Mouse (Mus musculus) heart, postnatal 0 days (tissue): ENCODE measurements at regions not wholly inside any gene's neighbourhood (a gene's known extent, or its start where the extent isn't known, plus 50 kb on each side); places are given as distances from the start of the nearest gene placed in this dataset.

Experiments
- ATAC-seq: fragments of 200-750 bp; cut with Nextera tagmentation; 2 replicates; pipeline ENCODE4 v1.8.0; 2017; ENCODE audit warnings: low read depth, moderate number of reproducible peaks, moderate library complexity; ENCODE audit not compliant: insufficient read depth
- DNase-seq: peaks from one replicate; pipeline ENCODE4 v3.0.0-alpha.2; 2016; ENCODE audit warnings: low spot score
- H3K27ac ChIP-seq: fragments of 300-500 bp; sonication (generic); 2 replicates; pipeline ENCODE4 v1.5.1; 2014; ENCODE audit warnings: low read depth, mild to moderate bottlenecking
- H3K27me3 ChIP-seq: fragments of 300-500 bp; sonication (generic); 2 replicates; pipeline ENCODE4 v1.6.1; 2014; ENCODE audit warnings: low read length, mixed read lengths; ENCODE audit not compliant: control insufficient read depth, insufficient read depth
- H3K36me3 ChIP-seq: fragments of 300-500 bp; sonication (generic); replicated peaks from 2 replicates; pipeline ENCODE4 v1.6.1; 2014; ENCODE audit warnings: low read length, mixed read lengths; ENCODE audit not compliant: control insufficient read depth, insufficient read depth
- H3K4me1 ChIP-seq: fragments of 300-500 bp; sonication (generic); 2 replicates; pipeline ENCODE4 v1.6.1; 2014; ENCODE audit warnings: antibody characterized with exemption; ENCODE audit not compliant: control insufficient read depth, insufficient read depth
- H3K4me2 ChIP-seq: fragments of 300-500 bp; sonication (generic); 2 replicates; pipeline ENCODE4 v1.6.1; 2014; ENCODE audit warnings: low read depth, mild to moderate bottlenecking, low read length, moderate library complexity
- H3K4me3 ChIP-seq: fragments of 300-500 bp; sonication (generic); 2 replicates; pipeline ENCODE4 v1.5.1; 2014; ENCODE audit warnings: low read depth, low read length
- H3K9ac ChIP-seq: fragments of 300-500 bp; sonication (generic); replicated peaks from 2 replicates; pipeline ENCODE4 v1.6.1; 2014; ENCODE audit warnings: low read depth, low read length, mixed read lengths
- H3K9me3 ChIP-seq: fragments of 300-500 bp; sonication (generic); replicated peaks from 2 replicates; pipeline ENCODE4 v1.6.1; 2016; ENCODE audit warnings: low read length; ENCODE audit not compliant: control insufficient read depth
- CTCF ChIP-seq: IDR thresholded peaks from 2 replicates; pipeline ENCODE4 v1.5.1; 2016; ENCODE audit warnings: antibody characterized with exemption, control low read depth, low read depth
- EP300 ChIP-seq: IDR thresholded peaks from 2 replicates; pipeline ENCODE4 v1.6.1; 2016; ENCODE audit warnings: antibody characterized with exemption, low read depth
- WGBS: fragments of 180-500 bp; shearing (Covaris S2); extraction: QIAGEN DNeasy Blood & Tissue Kit; methylation state at CpG from one replicate; pipeline ENCODE4 v1.1.7; 2014; 5-methylcytosine and 5-hydroxymethylcytosine counted together

DNA sequence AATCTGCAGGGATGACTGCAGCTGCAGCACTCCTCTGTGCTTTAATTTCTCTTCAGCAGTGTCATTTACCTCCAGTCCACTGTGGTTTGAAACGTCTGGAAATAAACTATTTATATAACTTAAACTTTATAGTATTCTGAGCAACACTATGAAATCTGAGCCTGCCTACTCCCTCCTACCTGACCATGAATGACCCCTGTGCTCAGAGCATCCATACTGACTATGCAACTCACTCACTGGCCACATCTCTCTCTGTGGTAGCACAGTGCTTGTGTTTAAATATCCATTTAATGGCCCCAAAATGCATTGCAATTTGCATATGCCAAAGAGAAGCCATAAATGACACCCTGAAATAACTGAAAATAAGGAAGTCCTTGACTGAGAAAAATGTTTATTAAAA lies 154.5 kb upstream of the Clec14a start:
- 29% methylated on average over 1 of the region's 1 CpGs for WGBS
- DNase-seq (no peak), ATAC-seq (no peak)
- no peaks in the 10 kb centered on the region for H3K9me3 ChIP-seq
- no peak for TF ChIP-seq CTCF
- TF ChIP-seq EP300, result no peak
- no peak overlapping the region for H3K4me3 ChIP-seq
- H3K9ac ChIP-seq, result no peak overlapping the region
- H3K36me3 ChIP-seq, result no peaks in the 10 kb centered on the region
- H3K27me3 ChIP-seq, result no peaks in the 10 kb centered on the region
- H3K4me1 ChIP-seq, result no peaks in the 10 kb centered on the region
- H3K4me2 ChIP-seq, result no peak overlapping the region
- no peak overlapping the region for H3K27ac ChIP-seq

DNA sequence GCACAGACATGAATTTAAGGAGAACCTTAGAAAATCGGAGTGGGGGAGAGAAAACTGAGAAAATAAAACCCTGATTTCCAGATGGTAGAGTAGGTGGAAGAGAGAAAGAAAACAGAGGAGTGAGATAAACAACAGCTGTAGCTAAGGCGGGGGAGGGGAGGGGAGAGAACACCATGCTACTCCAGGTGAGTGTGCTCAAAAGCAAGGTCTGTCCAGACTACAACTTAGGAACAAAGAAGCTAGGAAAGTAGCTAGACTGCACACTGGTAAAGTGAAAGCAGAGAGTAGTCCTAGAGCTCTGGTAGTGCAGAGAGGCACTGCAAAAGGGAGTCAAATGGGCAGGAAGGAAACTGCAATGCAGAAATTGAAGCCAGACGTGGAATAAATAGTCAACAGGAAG lies 132.8 kb upstream of the Clec14a start:
- Histone ChIP-seq H3K9ac (no peak overlapping the region), H3K27ac (no peak overlapping the region), H3K36me3 (no peaks in the 10 kb centered on the region), H3K4me2 (no peak overlapping the region), H3K9me3 (no peaks in the 10 kb centered on the region), H3K4me3 (no peak overlapping the region), H3K27me3 (no peaks in the 10 kb centered on the region), H3K4me1 (no peaks in the 10 kb centered on the region)
- no peak for DNase-seq
- TF ChIP-seq EP300 (no peak), CTCF (no peak)
- WGBS, result 40% methylated on average over 3 of the region's 3 CpGs
- ATAC-seq, result no peak

DNA sequence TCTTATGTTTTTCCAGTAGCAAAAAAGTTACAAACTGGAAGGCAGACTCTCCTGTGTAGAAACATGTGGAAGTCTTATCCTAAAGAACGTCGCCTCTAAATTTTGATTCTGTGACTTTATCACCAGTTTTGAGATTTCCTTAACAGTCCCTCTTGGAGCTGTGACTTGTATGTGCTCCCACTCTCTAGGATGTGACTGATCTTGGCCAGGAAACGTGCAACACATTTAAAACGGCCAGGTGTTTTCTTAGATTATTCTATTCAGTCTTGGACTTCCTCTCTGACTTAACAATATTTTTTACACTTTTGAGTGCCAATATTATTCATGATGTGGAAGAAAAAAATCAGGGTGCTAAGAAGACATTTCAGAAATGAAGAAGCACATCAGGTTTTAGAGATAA lies 91.2 kb upstream of the Clec14a start:
- no peaks in the 10 kb centered on the region for H3K4me1 ChIP-seq
- no peak overlapping the region for H3K27ac ChIP-seq
- no peak overlapping the region for H3K4me2 ChIP-seq
- H3K27me3 ChIP-seq, result no peaks in the 10 kb centered on the region
- no peak for TF ChIP-seq EP300
- no peak for TF ChIP-seq CTCF
- no peak overlapping the region for H3K9ac ChIP-seq
- ATAC-seq (no peak), DNase-seq (no peak)
- no peak overlapping the region for H3K4me3 ChIP-seq
- H3K9me3 ChIP-seq, result no peaks in the 10 kb centered on the region
- no peaks in the 10 kb centered on the region for H3K36me3 ChIP-seq
- 45% methylated on average over 4 of the region's 4 CpGs for WGBS

DNA sequence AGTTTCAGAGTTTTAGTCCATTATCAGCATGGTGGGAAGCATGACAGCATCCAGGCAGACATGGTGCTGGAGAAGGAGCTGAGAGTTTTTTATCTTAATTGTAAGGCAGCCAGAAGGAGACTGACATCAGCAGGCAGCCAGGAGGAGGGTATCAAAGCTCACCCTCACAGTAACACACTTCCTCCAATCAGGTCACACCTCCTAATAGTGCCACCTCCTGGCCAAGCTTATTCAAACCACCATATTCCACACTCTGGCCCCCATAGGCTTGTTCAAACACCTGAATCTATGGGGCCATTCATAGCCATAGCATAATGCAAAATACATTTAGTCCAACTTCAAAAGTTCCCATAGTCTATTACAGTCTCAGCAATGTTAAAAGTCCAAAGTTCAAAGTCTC lies 65.1 kb upstream of the Clec14a start:
- no peaks in the 10 kb centered on the region for H3K27me3 ChIP-seq
- DNase-seq (no peak), ATAC-seq (no peak)
- no peak overlapping the region for H3K27ac ChIP-seq
- H3K4me2 ChIP-seq, result no peak overlapping the region
- TF ChIP-seq EP300 (no peak), CTCF (0 out of 2 replicates have a peak, but pooled peaks have one; percentile 3)
- no peaks in the 10 kb centered on the region for H3K4me1 ChIP-seq
- no peaks in the 10 kb centered on the region for H3K9me3 ChIP-seq
- no peak overlapping the region for H3K9ac ChIP-seq
- no peaks in the 10 kb centered on the region for H3K36me3 ChIP-seq
- H3K4me3 ChIP-seq, result no peak overlapping the region

DNA sequence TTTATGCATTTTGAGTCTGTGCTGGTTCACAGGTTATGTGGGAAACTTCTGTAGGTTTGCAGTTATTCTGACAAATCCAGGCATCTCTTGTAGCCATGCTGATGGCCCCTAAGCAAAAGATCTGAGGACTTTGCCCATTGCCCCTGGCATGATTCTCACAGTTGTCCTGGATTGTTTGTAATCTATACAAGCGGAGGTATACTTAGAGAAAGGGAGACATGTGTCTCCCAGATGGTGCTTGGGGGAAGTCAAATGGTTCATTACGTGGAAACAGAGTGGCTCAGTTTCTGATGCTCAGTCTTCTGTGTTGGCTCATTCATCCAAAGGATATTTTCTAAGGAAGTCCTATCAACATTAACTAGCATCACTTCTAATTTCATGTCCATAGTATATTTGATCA lies 60.8 kb upstream of the Clec14a start:
- no peak for DNase-seq
- no peak overlapping the region for H3K27ac ChIP-seq
- no peaks in the 10 kb centered on the region for H3K4me1 ChIP-seq
- H3K9me3 ChIP-seq, result no peaks in the 10 kb centered on the region
- H3K4me2 ChIP-seq, result no peak overlapping the region
- no peak for ATAC-seq
- no peak overlapping the region for H3K9ac ChIP-seq
- no peak overlapping the region for H3K4me3 ChIP-seq
- 72% methylated on average over 2 of the region's 2 CpGs for WGBS
- no peak for TF ChIP-seq EP300
- TF ChIP-seq CTCF, result no peak
- H3K36me3 ChIP-seq, result no peaks in the 10 kb centered on the region
- H3K27me3 ChIP-seq, result no peaks in the 10 kb centered on the region

DNA sequence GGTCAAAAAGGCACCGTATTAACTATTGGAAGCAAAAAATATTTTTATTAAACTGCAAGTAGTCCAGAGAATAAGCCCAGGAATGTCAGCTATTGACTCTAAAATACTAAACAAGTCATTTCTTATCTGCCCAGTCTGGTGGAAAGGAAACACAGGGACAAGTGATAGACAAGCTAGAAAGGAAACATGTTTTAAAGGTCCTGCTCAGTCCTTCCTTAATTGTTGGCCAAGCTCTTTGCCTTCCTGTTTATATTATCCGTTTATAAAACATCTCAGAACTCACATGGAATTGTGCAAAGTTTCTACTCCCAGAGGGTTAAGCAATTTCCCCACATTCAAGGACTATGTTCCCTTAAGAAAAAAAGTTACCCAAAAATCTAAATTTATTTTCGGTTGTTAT lies 54.9 kb upstream of the Clec14a start:
- DNase-seq, result peak; percentile 33
- no peak overlapping the region for H3K4me2 ChIP-seq
- ATAC-seq, result peak; percentile 41; the same call in 1 of the 2 replicates
- H3K27me3 ChIP-seq, result no peaks in the 10 kb centered on the region
- TF ChIP-seq EP300 (no peak), CTCF (no peak)
- WGBS, result 41% methylated on average over 3 of the region's 3 CpGs
- peak overlapping the region; percentile 50 for H3K27ac ChIP-seq
- no peak overlapping the region for H3K9ac ChIP-seq
- no peak overlapping the region for H3K4me3 ChIP-seq
- H3K4me1 ChIP-seq, result no peaks in the 10 kb centered on the region
- H3K36me3 ChIP-seq, result no peaks in the 10 kb centered on the region
- H3K9me3 ChIP-seq, result no peaks in the 10 kb centered on the region
